Mouse (Mus musculus): ENCODE measurements at regions not wholly inside any gene's neighbourhood (a gene's known extent, or its start where the extent isn't known, plus 50 kb on each side); places are given as distances from the start of the nearest gene placed in this dataset.
A peak's percentile ranks its signal among the peaks of the same experiment; 100 is the strongest.

GRCm38 (mm10) chr12:54561981-54562380 is 94.4 kb downstream of the Sptssa start:
- Histone ChIP-seq H3K9me3 (replicated peaks) (no peaks in the 10 kb centered on the region; the same call in 1 of the 2 replicates), H3K4me1 (ENCODE audit: insufficient read depth, low read depth, low read length) (no peaks in the 10 kb centered on the region), H3K4me3 (ENCODE audit: low read depth, low read length) (no peak overlapping the region), H3K36me3 (replicated peaks) (no peaks in the 10 kb centered on the region), H3K27me3 (ENCODE audit: insufficient read depth, low read length) (no peaks in the 10 kb centered on the region)
- DNase-seq (ENCODE audit: low spot score), result no peak
- no peak for ATAC-seq (ENCODE audit: extremely low read depth, insufficient number of reproducible peaks, low FRiP score, poor library complexity, severe bottlenecking)
- TF ChIP-seq CTCF (IDR thresholded peaks at IDR 0.05; ENCODE audit: low read depth, low read length) (no peak), GATA1 (IDR thresholded peaks at IDR 0.05; ENCODE audit: borderline replicate concordance, low read length) (no peak), POLR2AphosphoS5 (IDR thresholded peaks at IDR 0.05; ENCODE audit: insufficient replicate concordance, low read depth, low read length) (no peak), GATA2 (IDR thresholded peaks at IDR 0.05; ENCODE audit: borderline replicate concordance, low read depth, low read length) (no peak), TAL1 (conservative IDR thresholded peaks at IDR 0.05; ENCODE audit: low read depth, low read length) (no peak)

DNA sequence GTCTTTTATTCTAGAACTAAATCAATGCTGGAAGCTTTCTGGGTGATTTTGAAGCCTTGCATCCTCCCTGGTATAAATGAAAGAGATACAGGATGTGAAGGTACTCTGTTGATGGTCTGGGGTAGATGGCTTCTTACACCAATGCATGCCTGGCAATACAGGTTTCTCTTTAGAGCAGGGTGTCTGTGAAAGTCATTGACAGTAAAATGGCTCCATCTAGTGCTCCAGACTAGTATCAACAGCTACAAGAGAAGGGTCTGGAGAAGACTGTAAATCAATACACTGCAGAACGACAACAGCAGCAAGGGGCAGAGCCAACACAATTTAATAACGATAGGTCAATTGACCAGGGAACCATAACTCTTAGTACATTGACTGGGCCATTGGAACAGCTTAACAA is 98.3 kb downstream of the Sptssa start:
- ATAC-seq (ENCODE audit: extremely low read depth, insufficient number of reproducible peaks, low FRiP score, poor library complexity, severe bottlenecking) (0 out of 2 replicates have a peak, but pooled peaks have one; percentile 15), DNase-seq (ENCODE audit: low spot score) (no peak)
- H3K4me3 ChIP-seq (ENCODE audit: low read depth, low read length), result no peak overlapping the region
- no peaks in the 10 kb centered on the region for H3K36me3 ChIP-seq (replicated peaks)
- TF ChIP-seq GATA2 (IDR thresholded peaks at IDR 0.05; ENCODE audit: borderline replicate concordance, low read depth, low read length) (no peak), TAL1 (conservative IDR thresholded peaks at IDR 0.05; ENCODE audit: low read depth, low read length) (no peak), CTCF (IDR thresholded peaks at IDR 0.05; ENCODE audit: low read depth, low read length) (no peak), GATA1 (IDR thresholded peaks at IDR 0.05; ENCODE audit: borderline replicate concordance, low read length) (no peak), POLR2AphosphoS5 (IDR thresholded peaks at IDR 0.05; ENCODE audit: insufficient replicate concordance, low read depth, low read length) (no peak)
- no peaks in the 10 kb centered on the region for H3K4me1 ChIP-seq (ENCODE audit: insufficient read depth, low read depth, low read length)
- H3K9me3 ChIP-seq (replicated peaks), result no peaks in the 10 kb centered on the region
- no peaks in the 10 kb centered on the region for H3K27me3 ChIP-seq (ENCODE audit: insufficient read depth, low read length)

DNA sequence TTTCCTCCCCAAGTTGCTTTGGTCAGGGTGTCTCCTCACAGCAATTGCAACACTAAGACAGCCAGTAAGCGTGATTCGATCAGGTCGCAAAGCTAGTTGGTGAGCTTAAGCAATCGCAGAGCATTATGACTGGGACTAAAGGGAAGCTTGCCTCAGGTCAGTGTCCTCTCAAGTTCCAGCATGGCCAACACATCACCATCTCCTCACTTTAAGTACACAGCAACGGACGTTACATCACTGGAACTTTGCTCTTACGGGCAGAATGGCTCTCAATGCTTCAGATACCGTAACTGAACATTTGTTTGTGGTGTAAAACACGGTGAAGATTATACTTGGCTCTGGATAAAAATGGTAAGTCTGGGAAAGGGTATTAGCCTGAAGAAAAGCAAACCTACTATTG is 106.7 kb downstream of the Sptssa start:
- no peaks in the 10 kb centered on the region for H3K4me1 ChIP-seq (ENCODE audit: insufficient read depth, low read depth, low read length)
- H3K27me3 ChIP-seq (ENCODE audit: insufficient read depth, low read length), result no peaks in the 10 kb centered on the region
- no peaks in the 10 kb centered on the region; the same call in 1 of the 2 replicates for H3K9me3 ChIP-seq (replicated peaks)
- no peak for TF ChIP-seq GATA1 (IDR thresholded peaks at IDR 0.05; ENCODE audit: borderline replicate concordance, low read length)
- no peak for TF ChIP-seq POLR2AphosphoS5 (IDR thresholded peaks at IDR 0.05; ENCODE audit: insufficient replicate concordance, low read depth, low read length)
- TF ChIP-seq TAL1 (conservative IDR thresholded peaks at IDR 0.05; ENCODE audit: low read depth, low read length), result no peak
- TF ChIP-seq GATA2 (IDR thresholded peaks at IDR 0.05; ENCODE audit: borderline replicate concordance, low read depth, low read length), result no peak
- TF ChIP-seq CTCF (IDR thresholded peaks at IDR 0.05; ENCODE audit: low read depth, low read length), result no peak
- no peaks in the 10 kb centered on the region for H3K36me3 ChIP-seq (replicated peaks)
- DNase-seq (ENCODE audit: low spot score) (no peak), ATAC-seq (ENCODE audit: extremely low read depth, insufficient number of reproducible peaks, low FRiP score, poor library complexity, severe bottlenecking) (no peak)
- H3K4me3 ChIP-seq (ENCODE audit: low read depth, low read length), result no peak overlapping the region

GRCm38 (mm10) chr12:54545821-54546608 is 110.4 kb downstream of the Sptssa start:
- TF ChIP-seq POLR2AphosphoS5 (IDR thresholded peaks at IDR 0.05; ENCODE audit: insufficient replicate concordance, low read depth, low read length) (no peak), GATA1 (IDR thresholded peaks at IDR 0.05; ENCODE audit: borderline replicate concordance, low read length) (no peak), GATA2 (IDR thresholded peaks at IDR 0.05; ENCODE audit: borderline replicate concordance, low read depth, low read length) (no peak), TAL1 (conservative IDR thresholded peaks at IDR 0.05; ENCODE audit: low read depth, low read length) (no peak), CTCF (IDR thresholded peaks at IDR 0.05; ENCODE audit: low read depth, low read length) (no peak)
- no peak for DNase-seq (ENCODE audit: low spot score)
- Histone ChIP-seq H3K4me1 (ENCODE audit: insufficient read depth, low read depth, low read length) (no peaks in the 10 kb centered on the region), H3K9me3 (replicated peaks) (peaks cover 8% of the 10 kb centered on the region), H3K4me3 (ENCODE audit: low read depth, low read length) (no peak overlapping the region), H3K36me3 (replicated peaks) (no peaks in the 10 kb centered on the region), H3K27me3 (ENCODE audit: insufficient read depth, low read length) (no peaks in the 10 kb centered on the region)
- no peak for ATAC-seq (ENCODE audit: extremely low read depth, insufficient number of reproducible peaks, low FRiP score, poor library complexity, severe bottlenecking)

GRCm38 (mm10) chr12:54538320-54538705 is 118.1 kb downstream of the Sptssa start:
- DNase-seq (ENCODE audit: low spot score) (no peak), ATAC-seq (ENCODE audit: extremely low read depth, insufficient number of reproducible peaks, low FRiP score, poor library complexity, severe bottlenecking) (no peak)
- Histone ChIP-seq H3K9me3 (replicated peaks) (peaks cover 8% of the 10 kb centered on the region), H3K27me3 (ENCODE audit: insufficient read depth, low read length) (no peaks in the 10 kb centered on the region), H3K4me3 (ENCODE audit: low read depth, low read length) (no peak overlapping the region), H3K36me3 (replicated peaks) (no peaks in the 10 kb centered on the region), H3K4me1 (ENCODE audit: insufficient read depth, low read depth, low read length) (no peaks in the 10 kb centered on the region)
- no peak for TF ChIP-seq CTCF (IDR thresholded peaks at IDR 0.05; ENCODE audit: low read depth, low read length)
- TF ChIP-seq GATA2 (IDR thresholded peaks at IDR 0.05; ENCODE audit: borderline replicate concordance, low read depth, low read length), result no peak

DNA sequence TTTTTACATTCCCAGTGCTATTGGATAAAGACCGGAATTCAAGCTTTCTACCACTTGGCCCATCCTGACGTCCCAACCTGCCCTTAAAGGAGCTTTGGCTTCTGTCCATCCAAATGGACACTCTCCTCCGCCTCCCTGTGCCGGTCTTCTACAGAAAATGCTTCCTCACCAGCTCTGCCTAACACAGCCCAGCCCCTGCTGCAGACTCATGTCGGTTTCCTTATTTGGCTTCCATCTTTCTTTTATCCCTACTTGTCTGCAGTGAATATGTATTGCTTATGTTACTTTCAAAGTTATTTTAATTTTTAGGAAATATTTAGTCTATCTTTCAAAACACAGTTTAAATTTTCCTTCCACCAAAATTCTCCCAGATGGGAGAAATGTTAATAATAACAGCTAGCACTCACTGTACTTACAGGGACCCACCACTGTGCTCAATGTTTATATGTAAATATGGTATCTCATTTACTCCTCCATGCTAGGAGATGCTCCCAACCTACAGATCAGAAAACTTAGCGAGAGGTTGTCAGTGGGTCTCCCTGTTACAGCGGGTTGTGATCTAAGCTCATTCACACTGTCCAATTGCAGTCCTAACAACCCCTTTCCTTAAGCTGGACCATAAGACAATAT is 118.6 kb downstream of the Sptssa start:
- no peaks in the 10 kb centered on the region for H3K36me3 ChIP-seq (replicated peaks)
- peaks cover 7% of the 10 kb centered on the region for H3K9me3 ChIP-seq (replicated peaks)
- no peak for ATAC-seq (ENCODE audit: extremely low read depth, insufficient number of reproducible peaks, low FRiP score, poor library complexity, severe bottlenecking)
- TF ChIP-seq CTCF (IDR thresholded peaks at IDR 0.05; ENCODE audit: low read depth, low read length), result no peak
- TF ChIP-seq GATA1 (IDR thresholded peaks at IDR 0.05; ENCODE audit: borderline replicate concordance, low read length), result no peak
- no peak for TF ChIP-seq POLR2AphosphoS5 (IDR thresholded peaks at IDR 0.05; ENCODE audit: insufficient replicate concordance, low read depth, low read length)
- TF ChIP-seq TAL1 (conservative IDR thresholded peaks at IDR 0.05; ENCODE audit: low read depth, low read length), result no peak
- no peak for TF ChIP-seq GATA2 (IDR thresholded peaks at IDR 0.05; ENCODE audit: borderline replicate concordance, low read depth, low read length)
- no peak for DNase-seq (ENCODE audit: low spot score)
- no peak overlapping the region for H3K4me3 ChIP-seq (ENCODE audit: low read depth, low read length)
- no peaks in the 10 kb centered on the region for H3K27me3 ChIP-seq (ENCODE audit: insufficient read depth, low read length)
- H3K4me1 ChIP-seq (ENCODE audit: insufficient read depth, low read depth, low read length), result no peaks in the 10 kb centered on the region

Data from G1E (cell line).